Mouse (Mus musculus): ENCODE results near the gene Mtfp1.

- no peak for TF ChIP-seq POLR2A (IDR thresholded peaks at IDR 0.05; ENCODE audit: extremely low read depth, insufficient read depth, low read length)
- no peak for TF ChIP-seq CTCF (IDR thresholded peaks at IDR 0.05; ENCODE audit: low read depth, low read length)
Measured at GRCm38 (mm10) chr11:4087267-4087666, 8.0 kb downstream of the Mtfp1 start.
